Mouse (Mus musculus) lung, postnatal 4 days (tissue): ENCODE data around the gene Kif26b.
A peak's percentile ranks its signal among the peaks of the same experiment; 100 is the strongest.

Experiments used
- DNase-seq, 2 experiments: peaks; one replicate each; pipeline ENCODE4 v3.0.0; 2021

Kif26b gene

GRCm38 (mm10) chr1:178936976-178937375 is 408.1 kb downstream of the Kif26b start:
- no peak for DNase-seq

DNA sequence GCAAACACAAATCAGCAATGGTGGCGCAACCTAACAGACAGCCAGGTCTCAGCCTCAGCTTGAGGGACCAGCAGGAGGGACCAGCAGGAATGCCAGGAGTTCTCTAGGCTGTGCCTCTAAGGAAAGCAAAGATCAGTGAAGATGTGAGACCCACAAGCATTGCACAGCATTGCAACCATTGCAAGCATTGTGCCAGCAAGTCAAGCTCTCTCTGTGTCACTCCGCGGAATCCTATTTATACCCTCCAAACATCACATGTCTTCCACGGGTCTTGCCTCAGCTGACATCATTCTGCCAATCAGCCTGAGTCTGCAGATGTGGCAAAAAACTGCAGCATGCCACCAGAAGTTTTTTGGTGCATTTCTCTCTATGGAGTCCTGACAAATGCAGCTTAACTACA is 411.4 kb downstream of the Kif26b start:
- no peak for DNase-seq

DNA sequence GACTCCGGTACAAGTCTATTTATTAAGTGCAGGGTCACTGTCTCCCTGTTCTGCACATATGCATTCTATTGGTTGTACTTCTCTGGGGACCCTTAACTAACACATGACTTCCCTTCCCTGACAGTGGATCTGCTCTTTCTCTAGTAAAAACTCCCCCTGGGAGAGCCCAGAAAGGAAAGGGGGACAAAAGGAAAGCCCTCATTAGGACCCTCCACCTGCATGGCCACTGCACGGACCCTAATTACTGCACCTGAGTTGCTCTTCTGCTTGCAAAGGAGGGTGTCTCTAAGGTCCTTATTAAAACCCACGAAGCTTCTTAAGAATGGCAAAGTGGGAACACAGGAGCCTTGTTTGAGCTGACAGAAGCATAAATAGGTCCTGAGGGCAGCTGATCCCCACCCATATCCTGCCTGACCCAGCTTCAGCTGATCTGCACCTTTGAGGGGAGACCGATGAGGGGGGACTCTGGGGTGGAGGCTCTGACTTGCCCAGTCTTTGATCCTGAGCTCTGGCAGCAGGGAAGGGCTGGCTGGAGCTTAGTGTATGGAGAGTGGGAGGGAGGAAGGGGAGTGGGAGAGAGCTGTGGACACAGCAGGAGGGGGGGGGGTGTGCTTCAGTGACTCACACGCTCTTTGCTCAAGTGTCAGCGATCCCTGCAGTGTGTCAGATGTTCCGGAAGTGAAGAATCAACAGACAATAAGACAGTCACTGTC is 413.5 kb downstream of the Kif26b start:
- no peak for DNase-seq

DNA sequence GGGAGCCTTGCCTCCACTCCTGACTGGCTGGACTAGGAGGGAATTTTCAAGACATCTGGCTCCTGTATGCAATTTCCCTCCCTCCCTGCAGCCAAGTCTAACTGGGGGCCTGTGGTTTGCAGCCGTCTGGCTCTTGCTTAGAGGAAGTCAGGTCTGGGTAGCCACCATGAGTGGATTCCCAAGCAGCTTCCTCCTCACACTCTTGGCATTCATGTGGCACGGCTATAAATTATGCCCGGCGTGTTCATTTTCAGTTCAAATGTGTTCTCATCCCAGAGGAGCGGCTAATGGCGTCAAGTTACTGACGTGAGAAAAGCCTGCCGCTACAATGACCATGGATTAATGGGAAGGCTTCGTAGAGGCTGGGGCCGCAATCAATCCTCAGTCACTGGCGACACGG is 424.0 kb downstream of the Kif26b start:
- no peak for DNase-seq

- DNase-seq = no peak
Observed at GRCm38 (mm10) chr1:178958641-178959040, 429.7 kb downstream of the Kif26b start.

GRCm38 (mm10) chr1:178960015-178960559 is 431.2 kb downstream of the Kif26b start:
- DNase-seq = peak; percentile 62 to 75

DNA sequence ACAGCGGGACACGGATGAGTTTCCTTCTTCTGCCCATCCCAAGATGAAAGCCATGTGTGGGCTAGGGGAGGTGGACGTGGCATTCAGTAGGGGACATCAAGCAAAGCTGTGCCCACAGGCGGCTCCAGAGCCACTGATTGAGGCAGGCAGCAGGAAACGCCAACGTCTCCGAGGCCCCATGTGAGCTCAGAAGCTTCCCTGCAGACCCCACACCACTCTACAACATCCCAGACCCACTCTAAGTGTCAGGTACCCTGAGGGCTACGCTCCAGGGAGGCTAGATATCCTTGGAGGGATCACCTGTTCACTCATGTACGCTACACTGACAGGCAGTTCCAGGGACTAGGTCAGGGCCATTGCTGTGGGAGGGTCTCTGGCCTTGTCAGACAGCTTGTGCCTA is 432.7 kb downstream of the Kif26b start:
- DNase-seq = no peak

- DNase-seq = no peak
Observed at GRCm38 (mm10) chr1:178972055-178972454, 443.1 kb downstream of the Kif26b start.

GRCm38 (mm10) chr1:178978617-178979245 is 449.8 kb downstream of the Kif26b start:
- no peak for DNase-seq

GRCm38 (mm10) chr1:178980185-178980584 is 451.3 kb downstream of the Kif26b start:
- DNase-seq = no peak

DNA sequence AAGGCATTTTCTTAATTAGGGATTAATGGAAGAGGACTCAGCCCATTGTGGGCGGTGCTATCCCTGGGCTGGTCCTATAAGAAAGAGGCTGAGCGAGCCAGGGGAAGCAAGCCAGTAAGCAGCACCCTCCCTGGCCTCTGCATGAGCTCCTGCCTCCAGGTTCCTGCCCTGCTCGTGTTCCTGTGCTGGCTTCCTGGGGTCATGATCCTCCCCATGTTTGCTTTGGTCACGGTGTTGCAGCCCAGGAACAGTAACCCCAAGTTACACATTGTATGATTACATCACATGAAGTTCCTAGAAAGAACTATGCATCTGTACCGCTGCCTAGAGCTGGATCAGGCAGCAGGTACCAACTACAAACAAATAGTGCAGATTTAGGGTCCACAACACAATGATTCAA is 452.7 kb downstream of the Kif26b start:
- no peak for DNase-seq

DNA sequence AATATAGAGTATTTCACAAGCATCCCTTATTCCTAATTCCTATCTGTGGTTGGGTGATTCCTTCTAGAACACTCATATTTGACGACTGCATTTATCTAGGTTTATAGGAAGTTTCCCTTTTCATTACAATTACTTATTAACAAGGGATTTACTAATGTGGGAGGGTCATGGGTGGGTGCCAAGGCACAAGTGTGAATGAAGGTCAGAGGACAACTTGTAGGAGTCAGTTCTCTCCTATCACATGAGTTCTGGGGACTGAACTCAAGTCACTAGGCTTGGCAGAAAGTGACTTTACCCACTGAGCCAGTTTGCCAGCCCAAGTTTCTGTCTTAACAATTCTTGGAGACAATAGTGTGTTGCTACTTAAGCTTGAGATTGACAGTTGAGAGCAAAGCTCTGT is 459.3 kb downstream of the Kif26b start:
- DNase-seq = no peak
